In the genomic region with DNA sequence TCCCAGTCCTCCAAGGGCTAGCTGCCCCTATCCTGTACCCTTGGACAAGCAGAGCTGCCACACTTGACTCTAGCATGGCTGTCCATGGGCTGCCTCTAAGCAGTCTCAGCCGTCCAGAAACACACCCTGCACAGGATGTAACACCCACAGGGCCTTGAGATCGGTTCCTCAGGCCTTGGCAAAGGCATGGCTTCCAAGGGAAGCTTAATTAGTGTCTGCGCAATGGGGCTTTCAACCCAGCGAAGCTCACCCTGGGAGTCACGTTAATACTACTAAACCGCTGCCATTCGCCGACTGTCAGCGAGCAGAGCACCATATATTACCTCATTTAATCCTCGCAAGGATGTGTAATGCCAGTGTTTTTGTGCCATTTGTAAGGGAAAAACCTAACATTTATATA, we compare ENCODE assay signal across 24 mouse cellular contexts. TPM values are rescaled to one million over a fixed set of nuclear protein-coding genes. Genes with fewer than 3 reads are reported as not detected.
A peak's percentile ranks its signal among the peaks of the same experiment; 100 is the strongest.
DNase-seq lines count a peak whose midpoint lies in the region; ATAC-seq and TF ChIP-seq lines count a peak whose summit lies in the region.
"Had no signal": no experiment of that assay in that cellular context is flagged by ENCODE, and none has a peak within 500 bp of the region (broad histone marks: within the 10 kb centered on the region; RNA-seq: fewer than 3 reads in every experiment).

No protein-coding gene starts in this region.

- ATAC-seq in heart, postnatal 0 days (ENCODE audit: insufficient read depth, low read depth), result no peak
- peak; percentile 17; the same call in 1 of the 2 replicates for ATAC-seq in lung, postnatal 0 days
- ATAC-seq: forebrain, embryonic 16.5 days; hindbrain, embryonic 16.5 days; intestine, embryonic 15.5 days; liver, postnatal 0 days had no signal

- no peak for TF ChIP-seq EP300 in heart, postnatal 0 days (IDR thresholded peaks at IDR 0.05; ENCODE audit: low read depth)
- TF ChIP-seq EP300 in lung, postnatal 0 days (IDR thresholded peaks at IDR 0.05), result no peak

- no peak for TF ChIP-seq CTCF in heart, postnatal 0 days (IDR thresholded peaks at IDR 0.05; ENCODE audit: low read depth)
- TF ChIP-seq CTCF in lung, postnatal 0 days (IDR thresholded peaks at IDR 0.05), result no peak
- no peak for TF ChIP-seq CTCF in lung, adult 2 months (IDR thresholded peaks at IDR 0.05; ENCODE audit: insufficient read depth, low read length)

- intact Hi-C loops in heart, postnatal 10 days (cut with DNase I), result no loop called here

- peak; percentile 92 for DNase-seq in heart, adult 11 months
- no peak for DNase-seq in heart, postnatal 10 days
- DNase-seq in heart, postnatal 0 days (ENCODE audit: low spot score), result no peak
- no peak for DNase-seq in heart, embryonic 10.5 days (ENCODE audit: low spot score)
- no peak for DNase-seq in lung, postnatal 0 days (ENCODE audit: low spot score)
- DNase-seq in lung, adult 2 months, result no peak
- DNase-seq in frontal cortex, postnatal 25 days (ENCODE audit: low spot score in 2 of 2), result no peak
- DNase-seq: cerebellum, adult 9-10 months; gastrocnemius, postnatal 36 days; kidney, adult 9 months; kidney, postnatal 25 days; liver, postnatal 0 days; right cerebral cortex, adult 18-20 months; right cerebral cortex, postnatal 4 days had no signal

- no peak for TF ChIP-seq POLR2A in lung, adult 2 months (IDR thresholded peaks at IDR 0.05; ENCODE audit: borderline replicate concordance, extremely low read depth, low read depth, low read length)
- no peak for TF ChIP-seq POLR2A in myocyte (IDR thresholded peaks at IDR 0.05; ENCODE audit: insufficient read length, low read depth)

- H3K4me3 ChIP-seq in heart, postnatal 0 days (ENCODE audit: low read depth, low read length), result no peak overlapping the region
- H3K4me3 ChIP-seq in heart, embryonic 10.5 days, result no peak overlapping the region
- H3K4me3 ChIP-seq in lung, postnatal 0 days (ENCODE audit: low read depth, low read length), result no peak overlapping the region
- no peak overlapping the region for H3K4me3 ChIP-seq in lung, adult 2 months (replicated peaks; ENCODE audit: extremely low read depth, low read depth, low read length)
- H3K4me3 ChIP-seq in myocyte, result no peak overlapping the region
- H3K4me3 ChIP-seq: forebrain, embryonic 10.5 days; hindbrain, embryonic 10.5 days; intestine, embryonic 15.5 days; layer of hippocampus, adult 2 months; neural tube, embryonic 15.5 days; stomach, embryonic 15.5 days had no signal

- H3K4me2 ChIP-seq in heart, postnatal 0 days (ENCODE audit: low read depth, low read length), result no peak overlapping the region
- H3K4me2 ChIP-seq in lung, postnatal 0 days (replicated peaks; ENCODE audit: low read depth, low read length), result no peak overlapping the region
- peak overlapping the region; percentile 79 for H3K4me2 ChIP-seq in myocyte (ENCODE audit: low read depth)
- H3K4me2 ChIP-seq: intestine, embryonic 15.5 days; midbrain, embryonic 11.5 days; neural tube, embryonic 15.5 days; stomach, embryonic 15.5 days had no signal

- H3K27ac ChIP-seq in heart, postnatal 0 days (ENCODE audit: low read depth), result peak overlapping the region; percentile 2; the same call in 1 of the 2 replicates
- no peak overlapping the region for H3K27ac ChIP-seq in heart, embryonic 10.5 days
- H3K27ac ChIP-seq in lung, postnatal 0 days (ENCODE audit: low read length), result peak overlapping the region; percentile 0; the same call in 1 of the 2 replicates
- H3K27ac ChIP-seq: forebrain, embryonic 10.5 days; hindbrain, embryonic 10.5 days; intestine, embryonic 15.5 days; layer of hippocampus, adult 2 months; neural tube, embryonic 15.5 days; stomach, embryonic 15.5 days had no signal

- peaks cover 15% of the 10 kb centered on the region; the same call in 1 of the 2 replicates for H3K4me1 ChIP-seq in heart, postnatal 0 days (ENCODE audit: control insufficient read depth, insufficient read depth)
- peaks cover 86% of the 10 kb centered on the region for H3K4me1 ChIP-seq in heart, embryonic 10.5 days
- H3K4me1 ChIP-seq in lung, postnatal 0 days (ENCODE audit: insufficient read depth, low read depth, low read length), result 0 out of 2 replicates have a peak, but pooled peaks cover 3% of the 10 kb centered on the region
- H3K4me1 ChIP-seq in lung, adult 2 months (ENCODE audit: control insufficient read depth, insufficient read depth, low read length), result no peaks in the 10 kb centered on the region

- H3ac ChIP-seq in myocyte (ENCODE audit: control insufficient read depth, insufficient read length), result no peak overlapping the region

- H3K36me3 ChIP-seq in heart, postnatal 0 days (replicated peaks; ENCODE audit: control insufficient read depth, insufficient read depth, low read length), result peaks cover 53% of the 10 kb centered on the region
- peaks cover 62% of the 10 kb centered on the region for H3K36me3 ChIP-seq in heart, embryonic 10.5 days
- H3K36me3 ChIP-seq in lung, postnatal 0 days (ENCODE audit: insufficient read depth, low read length), result peaks cover 8% of the 10 kb centered on the region
- H3K36me3 ChIP-seq in myocyte (ENCODE audit: control insufficient read depth, insufficient read depth), result peaks cover 20% of the 10 kb centered on the region

- no peaks in the 10 kb centered on the region for H3K9me3 ChIP-seq in heart, postnatal 0 days (replicated peaks; ENCODE audit: control insufficient read depth, low read length)
- H3K9me3 ChIP-seq in heart, embryonic 10.5 days, result no peaks in the 10 kb centered on the region
- no peaks in the 10 kb centered on the region for H3K9me3 ChIP-seq in lung, postnatal 0 days (ENCODE audit: low read length)
- H3K9me3 ChIP-seq: forebrain, embryonic 10.5 days; hindbrain, embryonic 10.5 days; intestine, embryonic 15.5 days; neural tube, embryonic 15.5 days; stomach, embryonic 15.5 days had no signal

- WGBS in heart, postnatal 0 days, result 91% methylated on average over 10 of the region's 10 CpGs
- WGBS in heart, embryonic 10.5 days, result 87% methylated on average over 10 of the region's 10 CpGs
- 74% methylated on average over 10 of the region's 10 CpGs for WGBS in lung, postnatal 0 days
- WGBS in lung, adult 2 months, result 78% methylated on average over 10 of the region's 10 CpGs

- H3K9ac ChIP-seq in heart, postnatal 0 days (replicated peaks; ENCODE audit: low read depth, low read length), result no peak overlapping the region
- no peak overlapping the region for H3K9ac ChIP-seq in lung, postnatal 0 days (replicated peaks; ENCODE audit: low read depth)
- H3K9ac ChIP-seq: intestine, embryonic 15.5 days; liver, postnatal 0 days; neural tube, embryonic 15.5 days; stomach, embryonic 15.5 days had no signal

- H3K27me3 ChIP-seq in heart, postnatal 0 days (ENCODE audit: control insufficient read depth, insufficient read depth, low read length), result no peaks in the 10 kb centered on the region
- H3K27me3 ChIP-seq in heart, embryonic 10.5 days (ENCODE audit: insufficient read depth, poor library complexity, severe bottlenecking), result no peaks in the 10 kb centered on the region
- no peaks in the 10 kb centered on the region for H3K27me3 ChIP-seq in lung, postnatal 0 days (replicated peaks; ENCODE audit: insufficient read depth, low read length)
- no peaks in the 10 kb centered on the region for H3K27me3 ChIP-seq in myocyte (ENCODE audit: control insufficient read depth, insufficient read depth, insufficient read length)
- H3K27me3 ChIP-seq: intestine, embryonic 15.5 days; neural tube, embryonic 15.5 days; stomach, embryonic 15.5 days had no signal

- H3K79me2 ChIP-seq in myocyte (ENCODE audit: control insufficient read depth, insufficient read depth), result peaks cover 33% of the 10 kb centered on the region

TF ChIP-seq in myocyte, 11 proteins besides CTCF, POLR2A, EP300 and RAD21 (continues in another document):
- TF ChIP-seq POLR2AphosphoS2 (IDR thresholded peaks at IDR 0.05; ENCODE audit: insufficient read length, low read depth) (no peak), CEBPB (IDR thresholded peaks at IDR 0.05; ENCODE audit: insufficient read depth, poor library complexity, severe bottlenecking) (no peak), REST (IDR thresholded peaks at IDR 0.05; ENCODE audit: insufficient read depth, insufficient read length) (no peak), TCF3 (IDR thresholded peaks at IDR 0.05; ENCODE audit: insufficient read length, low read depth) (no peak), E2F4 (IDR thresholded peaks at IDR 0.05; ENCODE audit: insufficient read depth) (no peak), MAX (IDR thresholded peaks at IDR 0.05; ENCODE audit: low read depth) (no peak), MYOG (IDR thresholded peaks at IDR 0.05; ENCODE audit: control insufficient read depth in 1 of 3, insufficient read depth in 1 of 3, insufficient read length in 2 of 3, low read depth in 2 of 3) (no peak), SRF (IDR thresholded peaks at IDR 0.05; ENCODE audit: control insufficient read depth, insufficient read length, low read depth) (no peak), TCF12 (IDR thresholded peaks at IDR 0.05; ENCODE audit: insufficient read depth, poor library complexity, severe bottlenecking) (no peak)

RNA-seq across cellular contexts. Expression of gene Nckap5l, which starts 26.5 kb away (rescaled TPM):
- total RNA-seq in heart, postnatal 10 days (2021), result 10 to 100 TPM; 17.4 to 25.5 TPM
- total RNA-seq in heart, postnatal 0 days (2014; rRNA removed; ENCODE audit: low replicate concordance), result 7.5 and 35.0 TPM in 2 replicates
- 3.7 and 5.0 TPM in 2 replicates for polyA plus RNA-seq in heart, postnatal 0 days (2015; fragmentation: Nextera tagmentation; extraction: Ambion mirVana)
- polyA plus RNA-seq in heart, embryonic 10.5 days (2016; fragmentation: Nextera tagmentation; extraction: Ambion mirVana), result 10.7 and 12.8 TPM in 2 replicates
- polyA plus RNA-seq in lung, postnatal 0 days (2015; fragmentation: Nextera tagmentation; extraction: Ambion mirVana), result 5.2 and 6.0 TPM in 2 replicates
- polyA plus RNA-seq in lung, adult 2 months (2012; rRNA removed), result 13.0 and 13.4 TPM in 2 replicates
- 40.9 TPM for polyA plus RNA-seq in myocyte (2012; fragmentation: generic; extraction: Trizol)

RNA-seq across cellular contexts. Expression of gene Tmbim6, which starts 38.4 kb away (rescaled TPM):
- total RNA-seq in heart, postnatal 10 days (2021), result 100 to 1,000 TPM; 225 to 229 TPM
- total RNA-seq in heart, postnatal 0 days (2014; rRNA removed; ENCODE audit: low replicate concordance), result 190 and 225 TPM in 2 replicates
- 188 and 200 TPM in 2 replicates for polyA plus RNA-seq in heart, postnatal 0 days (2015; fragmentation: Nextera tagmentation; extraction: Ambion mirVana)
- 295 and 308 TPM in 2 replicates for polyA plus RNA-seq in heart, embryonic 10.5 days (2016; fragmentation: Nextera tagmentation; extraction: Ambion mirVana)
- polyA plus RNA-seq in lung, postnatal 0 days (2015; fragmentation: Nextera tagmentation; extraction: Ambion mirVana), result 669 and 693 TPM in 2 replicates
- 1,026 and 1,059 TPM in 2 replicates for polyA plus RNA-seq in lung, adult 2 months (2012; rRNA removed)
- polyA plus RNA-seq in myocyte (2012; fragmentation: generic; extraction: Trizol), result 691 TPM

RNA-seq across cellular contexts. Expression of gene Bcdin3d, which starts 43.5 kb away (rescaled TPM):
- total RNA-seq in heart, postnatal 10 days (2021), result 1 to 10 TPM; 3.9 to 7.3 TPM
- total RNA-seq in heart, postnatal 0 days (2014; rRNA removed; ENCODE audit: low replicate concordance), result 3.5 and 11.0 TPM in 2 replicates
- polyA plus RNA-seq in heart, postnatal 0 days (2015; fragmentation: Nextera tagmentation; extraction: Ambion mirVana), result 12.5 and 13.1 TPM in 2 replicates
- polyA plus RNA-seq in heart, embryonic 10.5 days (2016; fragmentation: Nextera tagmentation; extraction: Ambion mirVana), result 11.8 and 13.7 TPM in 2 replicates
- polyA plus RNA-seq in lung, postnatal 0 days (2015; fragmentation: Nextera tagmentation; extraction: Ambion mirVana), result 11.2 and 11.5 TPM in 2 replicates
- 5.0 and 5.2 TPM in 2 replicates for polyA plus RNA-seq in lung, adult 2 months (2012; rRNA removed)
- polyA plus RNA-seq in myocyte (2012; fragmentation: generic; extraction: Trizol), result 11.8 TPM
